Mouse (Mus musculus) intestine, postnatal 0 days (tissue): ENCODE measurements at regions not wholly inside any gene's neighbourhood (a gene's known extent, or its start where the extent isn't known, plus 50 kb on each side); places are given as distances from the start of the nearest gene placed in this dataset.

ENCODE experiments used
- ATAC-seq: fragments of 200-750 bp; cut with Nextera tagmentation; 2 replicates; pipeline ENCODE4 v1.8.0; 2017; ENCODE audit warnings: mild to moderate bottlenecking, moderate TSS enrichment, moderate library complexity
- H3K27ac ChIP-seq: fragments of 300-500 bp; sonication (generic); 2 replicates; pipeline ENCODE4 v1.5.1; 2014; ENCODE audit warnings: mild to moderate bottlenecking, low read depth, low read length, moderate library complexity
- H3K27me3 ChIP-seq: fragments of 300-500 bp; sonication (generic); replicated peaks from 2 replicates; pipeline ENCODE4 v1.6.1; 2014; ENCODE audit warnings: low read length, mixed read lengths; ENCODE audit not compliant: control insufficient read depth, insufficient read depth
- H3K36me3 ChIP-seq: fragments of 300-500 bp; sonication (generic); 2 replicates; pipeline ENCODE4 v1.6.1; 2014; ENCODE audit warnings: mild to moderate bottlenecking, moderate library complexity; ENCODE audit not compliant: control insufficient read depth, insufficient read depth
- H3K4me1 ChIP-seq: fragments of 300-500 bp; sonication (generic); replicated peaks from 2 replicates; pipeline ENCODE4 v1.6.1; 2014; ENCODE audit warnings: antibody characterized with exemption, low read length, mixed read lengths; ENCODE audit not compliant: control insufficient read depth, insufficient read depth
- H3K4me2 ChIP-seq: fragments of 300-500 bp; sonication (generic); replicated peaks from 2 replicates; pipeline ENCODE4 v1.6.1; 2014; ENCODE audit warnings: low read depth, mild to moderate bottlenecking, moderate library complexity
- H3K4me3 ChIP-seq: fragments of 300-500 bp; sonication (generic); 2 replicates; pipeline ENCODE4 v1.5.1; 2014; ENCODE audit warnings: low read depth, low read length
- H3K9ac ChIP-seq: fragments of 300-500 bp; sonication (generic); 2 replicates; pipeline ENCODE4 v1.6.1; 2014; ENCODE audit warnings: mild to moderate bottlenecking, low read depth, low read length
- H3K9me3 ChIP-seq: fragments of 300-500 bp; sonication (generic); 2 replicates; pipeline ENCODE4 v1.6.1; 2016; ENCODE audit warnings: mixed run types; ENCODE audit not compliant: control insufficient read depth
- CTCF ChIP-seq: sonication (generic); IDR thresholded peaks from 2 replicates; pipeline ENCODE4 v1.5.1; 2016; ENCODE audit warnings: low read depth, mild to moderate bottlenecking, control low read depth, antibody characterized with exemption, moderate library complexity
- WGBS: fragments of 180-500 bp; shearing (Covaris S2); extraction: QIAGEN DNeasy Blood & Tissue Kit; methylation state at CpG from one replicate; pipeline ENCODE4 v1.1.7; 2014; 5-methylcytosine and 5-hydroxymethylcytosine counted together

- H3K4me1 ChIP-seq, result no peaks in the 10 kb centered on the region
- H3K9ac ChIP-seq, result no peak overlapping the region
- no peaks in the 10 kb centered on the region for H3K9me3 ChIP-seq
- H3K36me3 ChIP-seq, result no peaks in the 10 kb centered on the region
- H3K27me3 ChIP-seq, result no peaks in the 10 kb centered on the region
- WGBS, result 64% methylated on average over 2 of the region's 2 CpGs
- no peak overlapping the region for H3K4me2 ChIP-seq
- ATAC-seq, result no peak
- no peak overlapping the region for H3K27ac ChIP-seq
- no peak for TF ChIP-seq CTCF
- no peak overlapping the region for H3K4me3 ChIP-seq
Observed at GRCm38 (mm10) chr5:47322511-47323167, 660.3 kb upstream of the Slit2 start.

GRCm38 (mm10) chr5:47334299-47334698, 648.6 kb upstream of the Slit2 start:
- Histone ChIP-seq H3K27me3 (no peaks in the 10 kb centered on the region), H3K4me2 (no peak overlapping the region), H3K4me1 (no peaks in the 10 kb centered on the region), H3K9me3 (no peaks in the 10 kb centered on the region), H3K36me3 (no peaks in the 10 kb centered on the region), H3K9ac (no peak overlapping the region), H3K4me3 (no peak overlapping the region), H3K27ac (no peak overlapping the region)
- 66% methylated on average over 3 of the region's 3 CpGs for WGBS
- ATAC-seq, result no peak
- no peak for TF ChIP-seq CTCF

- Histone ChIP-seq H3K36me3 (no peaks in the 10 kb centered on the region), H3K9me3 (no peaks in the 10 kb centered on the region), H3K4me3 (no peak overlapping the region), H3K4me2 (no peak overlapping the region), H3K4me1 (no peaks in the 10 kb centered on the region), H3K27me3 (no peaks in the 10 kb centered on the region), H3K9ac (no peak overlapping the region), H3K27ac (no peak overlapping the region)
- ATAC-seq, result no peak
- WGBS, result 67% methylated on average over 1 of the region's 1 CpGs
- TF ChIP-seq CTCF, result no peak
Observed at GRCm38 (mm10) chr5:47336511-47336910, 646.4 kb upstream of the Slit2 start.

GRCm38 (mm10) chr5:47339807-47340206, 643.1 kb upstream of the Slit2 start:
- Histone ChIP-seq H3K4me1 (no peaks in the 10 kb centered on the region), H3K9ac (no peak overlapping the region), H3K4me3 (no peak overlapping the region), H3K27me3 (no peaks in the 10 kb centered on the region), H3K36me3 (no peaks in the 10 kb centered on the region), H3K4me2 (no peak overlapping the region), H3K9me3 (no peaks in the 10 kb centered on the region), H3K27ac (no peak overlapping the region)
- no peak for TF ChIP-seq CTCF
- no peak for ATAC-seq
- 68% methylated on average over 6 of the region's 6 CpGs for whole genome bisulfite sequencing

GRCm38 (mm10) chr5:47370184-47370583, 612.8 kb upstream of the Slit2 start:
- Histone ChIP-seq H3K9me3 (no peaks in the 10 kb centered on the region), H3K27me3 (no peaks in the 10 kb centered on the region), H3K4me3 (no peak overlapping the region), H3K4me2 (no peak overlapping the region), H3K27ac (no peak overlapping the region), H3K36me3 (no peaks in the 10 kb centered on the region), H3K4me1 (no peaks in the 10 kb centered on the region), H3K9ac (no peak overlapping the region)
- TF ChIP-seq CTCF, result no peak
- WGBS, result 85% methylated on average over 4 of the region's 4 CpGs
- no peak for ATAC-seq

GRCm38 (mm10) chr5:47385930-47386329, 597.0 kb upstream of the Slit2 start:
- Histone ChIP-seq H3K4me1 (no peaks in the 10 kb centered on the region), H3K27ac (no peak overlapping the region), H3K27me3 (no peaks in the 10 kb centered on the region), H3K9me3 (no peaks in the 10 kb centered on the region), H3K4me2 (no peak overlapping the region), H3K36me3 (no peaks in the 10 kb centered on the region), H3K4me3 (no peak overlapping the region), H3K9ac (no peak overlapping the region)
- 60% methylated on average over 1 of the region's 1 CpGs for WGBS
- TF ChIP-seq CTCF, result no peak
- ATAC-seq, result no peak

GRCm38 (mm10) chr5:47386750-47387149, 596.2 kb upstream of the Slit2 start:
- ATAC-seq, result no peak
- Histone ChIP-seq H3K4me1 (no peaks in the 10 kb centered on the region), H3K36me3 (no peaks in the 10 kb centered on the region), H3K4me2 (no peak overlapping the region), H3K27me3 (no peaks in the 10 kb centered on the region), H3K9me3 (no peaks in the 10 kb centered on the region), H3K4me3 (no peak overlapping the region), H3K9ac (no peak overlapping the region), H3K27ac (no peak overlapping the region)
- TF ChIP-seq CTCF, result no peak
- 53% methylated on average over 5 of the region's 5 CpGs for WGBS
